Mouse (Mus musculus) heart, embryonic 11.5 days (tissue): Measurements from ENCODE around the gene Fam149a. TPM values are rescaled to one million over a fixed set of nuclear protein-coding genes. Genes with fewer than 3 reads are reported as not detected.
A peak's percentile ranks its signal among the peaks of the same experiment; 100 is the strongest.
"Not testable (repeated sequence)": the region's sequence is repeated elsewhere in the genome, so short reads cannot be mapped to it uniquely, and the experiment has no call there.

ENCODE experiments used
- ATAC-seq: fragments of 200-750 bp; cut with Nextera tagmentation; replicated peaks from 2 replicates; pipeline ENCODE4 v1.8.0; 2017; ENCODE audit warnings: moderate library complexity; ENCODE audit not compliant: insufficient number of reproducible peaks, low FRiP score, low TSS enrichment
- H3K27ac ChIP-seq: fragments of 300-500 bp; sonication (generic); 2 replicates; pipeline ENCODE4 v1.5.1; 2014; ENCODE audit warnings: mild to moderate bottlenecking, low read depth, low read length
- H3K27me3 ChIP-seq: fragments of 300-500 bp; sonication (generic); 2 replicates; pipeline ENCODE4 v1.6.1; 2014; ENCODE audit warnings: mild to moderate bottlenecking, low read length, mixed read lengths; ENCODE audit not compliant: control insufficient read depth, insufficient read depth
- H3K36me3 ChIP-seq: fragments of 300-500 bp; sonication (generic); 2 replicates; pipeline ENCODE4 v1.6.1; 2014; ENCODE audit warnings: mild to moderate bottlenecking, low read length, moderate library complexity, mixed read lengths; ENCODE audit not compliant: control insufficient read depth, insufficient read depth
- H3K4me1 ChIP-seq: fragments of 300-500 bp; sonication (generic); 2 replicates; pipeline ENCODE4 v1.6.1; 2014; ENCODE audit warnings: low read length; ENCODE audit not compliant: control insufficient read depth, insufficient read depth
- H3K4me2 ChIP-seq: fragments of 300-500 bp; sonication (generic); 2 replicates; pipeline ENCODE4 v1.6.1; 2014; ENCODE audit warnings: mild to moderate bottlenecking, moderate library complexity
- H3K4me3 ChIP-seq: fragments of 300-500 bp; sonication (generic); 2 replicates; pipeline ENCODE4 v1.5.1; 2014; ENCODE audit warnings: low read depth, low read length
- H3K9ac ChIP-seq: fragments of 300-500 bp; sonication (generic); 2 replicates; pipeline ENCODE4 v1.6.1; 2014; ENCODE audit warnings: mild to moderate bottlenecking, low read depth, low read length, moderate library complexity
- H3K9me3 ChIP-seq: fragments of 300-500 bp; sonication (generic); replicated peaks from 2 replicates; pipeline ENCODE4 v1.6.1; 2016; ENCODE audit warnings: low read length; ENCODE audit not compliant: control insufficient read depth
- WGBS: fragments of 180-500 bp; shearing (Covaris S2); extraction: QIAGEN DNeasy Blood & Tissue Kit; methylation state at CpG from one replicate; pipeline ENCODE4 v1.1.7; 2014; ENCODE audit not compliant: insufficient replicate concordance; 5-methylcytosine and 5-hydroxymethylcytosine counted together
- polyA plus RNA-seq: library from polyadenylated mRNA; unstranded; fragments of >200 nt; fragmentation: Nextera tagmentation; extraction: Ambion mirVana; gene quantifications from 2 replicates; pipeline ENCODE4 v1.2.1, GENCODE M21; 2014

Gene Fam149a
- polyA plus RNA-seq, 1 experiment from 2014 or later, result 6.3 TPM

DNA sequence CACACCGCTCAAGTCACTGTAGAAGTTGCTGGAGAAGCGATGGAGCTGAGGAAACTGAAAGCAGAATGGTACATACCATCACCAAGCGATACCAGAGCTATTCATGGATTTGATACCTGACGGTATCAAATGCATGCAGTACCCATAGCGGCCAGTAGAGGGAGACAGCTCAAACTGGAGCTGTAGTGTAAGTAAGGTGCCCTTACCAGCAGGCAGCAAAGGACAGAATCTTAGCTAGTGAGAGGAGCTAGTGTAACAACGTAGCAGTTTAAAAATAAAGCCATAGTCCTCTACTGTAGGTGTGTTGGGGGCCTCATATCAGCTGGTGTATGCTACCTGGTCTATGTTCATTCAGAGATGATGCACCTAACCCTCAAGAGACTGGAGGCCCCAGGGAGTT, 37.1 kb downstream of the Fam149a start:
- H3K27ac ChIP-seq, result no peak overlapping the region
- H3K4me3 ChIP-seq, result no peak overlapping the region
- H3K4me1 ChIP-seq, result no peaks in the 10 kb centered on the region
- no peak overlapping the region for H3K4me2 ChIP-seq
- H3K27me3 ChIP-seq, result no peaks in the 10 kb centered on the region
- H3K36me3 ChIP-seq, result no peaks in the 10 kb centered on the region
- H3K9me3 ChIP-seq, result no peaks in the 10 kb centered on the region
- 13% methylated on average over 6 of the region's 6 CpGs for WGBS
- ATAC-seq, result no peak
- H3K9ac ChIP-seq, result no peak overlapping the region

- Histone ChIP-seq H3K9ac (no peak overlapping the region), H3K9me3 (no peaks in the 10 kb centered on the region), H3K4me1 (no peaks in the 10 kb centered on the region), H3K27ac (no peak overlapping the region), H3K36me3 (no peaks in the 10 kb centered on the region), H3K4me3 (no peak overlapping the region), H3K27me3 (no peaks in the 10 kb centered on the region), H3K4me2 (no peak overlapping the region)
- WGBS, result 79% methylated on average over 8 of the region's 8 CpGs
- no peak for ATAC-seq
Observed at GRCm38 (mm10) chr8:45344298-45344697, 37.8 kb downstream of the Fam149a start.

DNA sequence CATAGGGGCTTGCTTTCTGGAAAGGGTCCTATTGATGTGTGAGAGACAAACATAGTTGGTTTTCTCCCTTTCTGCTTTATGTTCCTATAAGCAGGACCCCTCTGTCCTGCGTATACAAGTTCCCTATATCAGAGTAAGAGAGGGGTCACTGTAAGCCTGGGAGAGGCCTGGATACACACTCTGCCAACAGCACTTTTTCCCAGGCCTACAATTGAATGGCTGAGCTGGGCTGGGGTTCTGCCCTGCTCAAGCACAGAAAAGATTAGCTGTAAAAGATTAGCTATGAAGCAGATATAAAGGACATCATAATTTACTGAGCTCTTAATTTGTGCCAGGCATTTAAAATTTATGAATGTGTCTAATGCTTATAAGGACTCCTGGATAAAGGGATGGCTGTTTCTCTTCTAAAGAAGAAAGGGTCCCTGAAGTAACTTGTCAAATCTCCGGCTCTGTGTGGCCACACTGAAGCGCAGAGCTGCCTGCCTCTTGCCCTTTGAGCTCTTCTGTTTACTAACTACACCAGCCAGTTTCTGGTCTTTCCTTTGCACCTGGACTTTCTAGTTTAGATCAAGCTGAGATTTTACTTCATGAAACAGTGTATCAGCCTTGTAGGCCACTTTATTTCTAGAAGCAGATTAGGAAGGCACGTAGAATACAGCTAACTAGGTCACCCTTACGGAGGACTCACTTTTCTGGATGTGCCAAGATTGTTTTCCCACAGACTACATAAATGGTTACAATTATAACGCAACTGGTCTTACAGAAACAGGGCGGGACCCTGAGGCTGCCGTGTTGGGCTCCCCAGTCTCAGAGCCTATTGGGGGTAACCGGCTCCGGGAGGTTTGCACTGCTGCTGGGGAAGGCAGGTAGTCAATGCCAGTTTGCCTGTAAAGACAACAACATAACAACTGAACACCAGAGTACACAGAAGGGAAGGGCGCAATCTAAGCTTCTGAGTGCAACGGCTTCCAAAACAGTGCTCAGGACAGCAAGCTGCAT, 40.2 kb downstream of the Fam149a start:
- Histone ChIP-seq H3K9me3 (no peaks in the 10 kb centered on the region), H3K4me1 (no peaks in the 10 kb centered on the region), H3K36me3 (no peaks in the 10 kb centered on the region), H3K4me2 (no peak overlapping the region), H3K27me3 (no peaks in the 10 kb centered on the region), H3K4me3 (no peak overlapping the region), H3K9ac (no peak overlapping the region), H3K27ac (no peak overlapping the region)
- 86% methylated on average over 12 of the region's 12 CpGs for WGBS
- no peak for ATAC-seq

DNA sequence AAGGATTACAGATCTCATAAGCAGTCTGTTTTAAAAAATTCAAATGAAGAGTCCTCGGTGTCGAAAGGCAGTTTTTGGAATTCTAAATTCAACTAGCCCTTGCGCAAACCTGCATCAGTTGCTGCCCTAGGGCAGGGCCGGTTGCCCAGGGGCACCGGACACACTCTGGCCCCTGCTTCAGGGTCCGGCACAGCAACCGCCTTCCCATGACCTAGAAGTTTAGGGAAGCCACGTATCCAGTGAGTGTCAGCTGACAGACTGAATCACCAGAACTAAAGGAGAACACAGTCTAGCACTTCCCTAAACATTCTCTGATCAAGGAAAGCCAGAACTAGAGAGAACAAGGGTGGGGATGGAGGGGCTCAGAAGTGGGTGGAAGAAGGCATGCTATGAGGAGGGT, 48.6 kb downstream of the Fam149a start:
- peak overlapping the region; percentile 59 for H3K4me3 ChIP-seq
- H3K9ac ChIP-seq, result peak overlapping the region; percentile 62
- no peaks in the 10 kb centered on the region for H3K27me3 ChIP-seq
- H3K4me1 ChIP-seq, result no peaks in the 10 kb centered on the region
- 4% methylated on average over 8 of the region's 8 CpGs for whole genome bisulfite sequencing
- no peaks in the 10 kb centered on the region for H3K9me3 ChIP-seq
- no peak overlapping the region for H3K27ac ChIP-seq
- no peaks in the 10 kb centered on the region for H3K36me3 ChIP-seq
- peak overlapping the region; percentile 86 for H3K4me2 ChIP-seq
- no peak; the same call in 1 of the 2 replicates for ATAC-seq

DNA sequence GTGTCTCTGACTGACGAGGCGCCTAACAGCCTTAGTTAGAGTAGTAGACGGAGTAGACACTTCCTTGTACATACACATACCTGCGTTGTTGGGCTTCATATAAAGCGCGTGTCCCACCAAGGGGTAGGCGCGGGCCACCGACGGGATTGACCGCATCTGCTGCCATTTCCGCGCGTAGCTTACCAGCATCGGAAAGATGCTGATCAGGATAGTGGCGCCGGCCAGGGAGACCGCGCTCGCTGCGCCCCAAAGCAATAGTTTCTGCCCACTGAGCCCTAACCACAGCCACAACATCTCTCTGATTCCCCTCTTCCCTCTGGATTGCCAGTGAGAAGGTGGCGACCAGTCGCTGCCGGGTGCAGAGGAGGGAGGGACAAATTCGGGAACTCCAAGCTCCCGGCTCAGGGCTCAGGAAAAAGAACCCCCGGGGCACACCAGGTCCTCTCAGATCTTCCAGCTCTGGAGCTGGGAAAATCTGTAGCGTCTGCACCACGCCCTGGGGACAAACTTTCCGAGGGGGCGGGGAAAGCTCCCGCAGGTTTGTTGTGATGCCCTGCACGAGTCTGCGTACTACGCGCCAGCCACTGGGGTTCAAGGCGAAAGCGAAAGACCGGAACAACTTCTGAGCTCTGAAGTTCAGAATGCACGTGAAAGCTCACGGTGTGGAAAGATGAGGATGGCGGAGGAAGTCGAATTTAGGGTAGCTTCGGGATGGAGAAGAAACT, 49.2 kb downstream of the Fam149a start, which contains the start of gene Cyp4v3:
Cyp4v3 (minus strand) TSS at position 532 of the 725 bp plus-strand sequence.
- no peaks in the 10 kb centered on the region for H3K36me3 ChIP-seq
- H3K4me2 ChIP-seq, result peak within 1 kb of the TSS; percentile 86
- H3K27me3 ChIP-seq, result no peaks in the 10 kb centered on the region
- H3K27ac ChIP-seq, result no peak within 1 kb of the TSS
- WGBS, result 1% methylated on average over 44 of the region's 44 CpGs
- no peaks in the 10 kb centered on the region for H3K4me1 ChIP-seq
- ATAC-seq, result 0 out of 2 replicates have a peak, but pooled peaks have one; percentile 49
- no peaks in the 10 kb centered on the region for H3K9me3 ChIP-seq
- peak within 1 kb of the TSS; percentile 59 for H3K4me3 ChIP-seq
- peak within 1 kb of the TSS; percentile 62 for H3K9ac ChIP-seq

GRCm38 (mm10) chr8:45330856-45331255, 51.2 kb downstream of the Fam149a start:
- Histone ChIP-seq H3K9me3 (no peaks in the 10 kb centered on the region), H3K27ac (no peak overlapping the region), H3K9ac (no peak overlapping the region), H3K4me3 (no peak overlapping the region), H3K36me3 (no peaks in the 10 kb centered on the region), H3K4me2 (no peak overlapping the region), H3K27me3 (no peaks in the 10 kb centered on the region), H3K4me1 (no peaks in the 10 kb centered on the region)
- ATAC-seq, result no peak
- WGBS, result 67% methylated on average over 3 of the region's 3 CpGs

DNA sequence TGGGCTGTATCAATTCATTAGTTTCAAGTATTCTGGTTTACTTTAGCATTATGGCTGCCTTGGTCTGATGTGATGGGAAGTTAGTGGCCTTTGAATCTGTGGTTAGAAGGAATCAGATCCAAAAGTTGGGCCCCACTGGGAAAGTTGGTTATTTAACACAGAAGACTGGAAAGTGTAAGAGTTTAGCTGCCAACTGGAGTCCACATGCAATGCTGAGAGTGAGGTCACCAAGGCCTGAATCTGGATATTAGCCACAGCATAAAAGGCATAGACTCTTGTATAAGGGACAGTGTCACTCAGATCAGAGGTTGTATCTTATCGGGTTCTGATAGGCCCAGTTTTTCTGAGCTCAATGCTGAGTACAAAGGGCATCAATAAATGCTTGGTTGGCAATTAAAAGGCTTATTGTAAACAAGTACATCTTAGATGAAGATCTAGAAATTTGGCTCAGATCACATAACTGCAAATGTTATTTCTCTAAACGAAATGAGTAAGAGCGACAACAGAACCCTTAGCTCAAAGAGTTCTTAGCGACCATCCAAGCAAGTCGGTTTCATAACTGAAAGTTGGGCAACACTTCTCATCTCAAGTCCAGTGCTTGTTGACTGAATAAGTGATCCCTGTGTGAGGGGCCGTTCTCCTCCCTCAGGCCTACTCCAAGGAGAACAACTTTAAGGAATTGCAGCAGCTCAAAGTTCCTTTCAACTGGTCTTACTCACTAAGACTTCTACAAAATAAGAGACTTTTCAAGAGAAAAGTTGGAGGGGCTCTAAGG, 52.7 kb downstream of the Fam149a start:
- Histone ChIP-seq H3K4me2 (no peak overlapping the region), H3K9ac (no peak overlapping the region), H3K27me3 (no peaks in the 10 kb centered on the region), H3K4me1 (no peaks in the 10 kb centered on the region), H3K4me3 (no peak overlapping the region), H3K9me3 (no peaks in the 10 kb centered on the region), H3K36me3 (no peaks in the 10 kb centered on the region), H3K27ac (no peak overlapping the region)
- ATAC-seq, result no peak
- 88% methylated on average over 6 of the region's 6 CpGs for WGBS

GRCm38 (mm10) chr8:45327076-45327475, 55.0 kb downstream of the Fam149a start:
- H3K27me3 ChIP-seq, result not testable (repeated sequence)

More at GRCm38 (mm10) chr8:45327076-45327475, 55.0 kb downstream of the Fam149a start:
- ATAC-seq, H3K9ac ChIP-seq, H3K9me3 ChIP-seq, H3K36me3 ChIP-seq, H3K4me2 ChIP-seq, H3K4me1 ChIP-seq, H3K4me3 ChIP-seq, H3K27ac ChIP-seq: not testable (repeated sequence)
